Mouse (Mus musculus) liver, postnatal 0 days (tissue): ENCODE data around the gene Marcks.

Source experiments
- CTCF ChIP-seq: sonication (generic); IDR thresholded peaks from 2 replicates; pipeline ENCODE4 v1.5.1; 2016; ENCODE audit warnings: antibody characterized with exemption, low read depth
- EP300 ChIP-seq: IDR thresholded peaks from 2 replicates; pipeline ENCODE4 v1.6.1; 2016; ENCODE audit warnings: antibody characterized with exemption, low read depth, mild to moderate bottlenecking

GRCm38 (mm10) chr10:37140736-37141451 is 2.2 kb upstream of the Marcks start:
- TF ChIP-seq CTCF (no peak), EP300 (no peak)
